Mouse (Mus musculus): ENCODE data around the gene 4930444G20Rik. TPM values are rescaled to one million over a fixed set of nuclear protein-coding genes. Genes with fewer than 3 reads are reported as not detected.
"Not testable (repeated sequence)": the region's sequence is repeated elsewhere in the genome, so short reads cannot be mapped to it uniquely, and the experiment has no call there.

4930444G20Rik gene
- total and polyA plus RNA-seq, 2 experiments from 2014 or later = not detected

DNA sequence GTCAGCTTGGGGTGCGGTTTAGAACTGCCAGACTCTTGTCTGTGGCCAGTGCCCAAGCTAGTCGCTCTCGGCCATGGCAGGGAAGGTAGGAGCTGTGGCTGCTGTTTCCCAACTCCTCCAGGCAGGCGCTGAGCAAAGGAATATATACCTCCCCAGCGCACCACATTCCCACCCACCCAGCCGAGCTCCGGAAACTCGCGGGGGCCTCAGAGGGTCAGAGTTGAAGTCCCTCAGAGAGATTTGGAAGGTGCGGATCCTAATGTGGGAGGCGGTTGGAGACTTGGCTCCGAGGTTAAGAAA is 8.9 kb downstream of the 4930444G20Rik start:
- Histone ChIP-seq H3K36me3 (replicated peaks; ENCODE audit: control insufficient read depth, insufficient read depth, low read length) (no peaks in the 10 kb centered on the region), H3K9ac (replicated peaks; ENCODE audit: low read depth, low read length) (no peak overlapping the region), H3K27ac (ENCODE audit: low read depth) (no peak overlapping the region), H3K9me3 (replicated peaks; ENCODE audit: control insufficient read depth, low read length) (no peaks in the 10 kb centered on the region), H3K4me2 (ENCODE audit: low read depth, low read length) (peak overlapping the region; percentile 64), H3K4me1 (ENCODE audit: control insufficient read depth, insufficient read depth) (peaks cover 5% of the 10 kb centered on the region), H3K27me3 (ENCODE audit: control insufficient read depth, insufficient read depth, low read length) (no peaks in the 10 kb centered on the region), H3K4me3 (ENCODE audit: low read depth, low read length) (peak overlapping the region; percentile 48)
- no peak for TF ChIP-seq EP300 (IDR thresholded peaks at IDR 0.05; ENCODE audit: low read depth)
- no peak for TF ChIP-seq CTCF (IDR thresholded peaks at IDR 0.05; ENCODE audit: low read depth)
- no peak for DNase-seq (ENCODE audit: low spot score)
- 0 out of 2 replicates have a peak, but pooled peaks have one; percentile 7 for ATAC-seq (ENCODE audit: insufficient read depth, low read depth)
- WGBS = 18% methylated on average over 12 of the region's 12 CpGs

DNA sequence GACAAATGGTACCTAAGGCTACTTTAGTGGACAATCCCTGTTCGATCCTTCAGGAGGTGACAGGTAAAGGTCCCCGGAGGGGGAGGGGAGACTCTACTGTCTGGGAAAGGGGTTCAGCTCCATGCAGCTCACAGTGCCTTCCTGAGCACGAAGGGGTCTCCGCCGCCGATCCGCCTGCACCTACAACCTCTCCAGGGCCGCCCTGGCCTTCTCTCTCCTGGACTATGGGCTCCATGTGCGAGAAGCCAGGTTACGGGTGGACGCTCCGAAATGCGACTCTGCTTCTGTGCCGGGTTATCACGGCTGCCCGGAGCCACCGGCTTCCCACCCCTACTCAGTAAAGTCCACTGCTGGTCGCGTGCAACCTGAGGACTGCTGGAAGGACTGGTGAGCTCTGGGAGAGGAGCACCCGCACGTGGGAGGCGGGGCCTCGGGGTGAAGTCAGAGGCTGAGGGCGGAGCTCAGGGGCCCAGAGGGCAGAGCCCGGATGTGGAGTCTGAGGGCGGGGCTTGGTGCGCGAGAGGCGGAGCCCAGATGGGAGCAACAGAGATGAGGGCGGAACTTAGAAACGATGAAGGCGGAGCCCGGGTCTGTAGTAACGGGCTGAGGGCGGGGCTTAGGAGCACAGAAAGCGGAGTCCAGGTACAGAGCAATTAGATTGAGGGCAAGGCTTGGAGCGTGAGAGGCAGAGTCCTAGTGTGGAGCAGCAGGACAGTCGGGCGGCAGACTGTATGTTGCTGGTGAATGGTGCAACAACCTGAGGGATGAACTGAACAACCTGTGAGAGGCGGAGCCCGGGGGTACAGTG is 9.5 kb downstream of the 4930444G20Rik start:
- Histone ChIP-seq H3K27me3 (ENCODE audit: control insufficient read depth, insufficient read depth, low read length) (no peaks in the 10 kb centered on the region), H3K9ac (replicated peaks; ENCODE audit: low read depth, low read length) (0 out of 2 replicates have a peak overlapping the region, but pooled peaks have one; percentile 16), H3K9me3 (replicated peaks; ENCODE audit: control insufficient read depth, low read length) (no peaks in the 10 kb centered on the region), H3K4me3 (ENCODE audit: low read depth, low read length) (peak overlapping the region; percentile 48), H3K27ac (ENCODE audit: low read depth) (no peak overlapping the region), H3K4me1 (ENCODE audit: control insufficient read depth, insufficient read depth) (peaks cover 5% of the 10 kb centered on the region), H3K36me3 (replicated peaks; ENCODE audit: control insufficient read depth, insufficient read depth, low read length) (no peaks in the 10 kb centered on the region), H3K4me2 (ENCODE audit: low read depth, low read length) (peak overlapping the region; percentile 64)
- no peak for TF ChIP-seq CTCF (IDR thresholded peaks at IDR 0.05; ENCODE audit: low read depth)
- TF ChIP-seq EP300 (IDR thresholded peaks at IDR 0.05; ENCODE audit: low read depth) = no peak
- peak; percentile 79 for DNase-seq (ENCODE audit: low spot score)
- 11% methylated on average over 41 of the region's 41 CpGs for WGBS
- peak; percentile 99 for ATAC-seq (ENCODE audit: insufficient read depth, low read depth)

DNA sequence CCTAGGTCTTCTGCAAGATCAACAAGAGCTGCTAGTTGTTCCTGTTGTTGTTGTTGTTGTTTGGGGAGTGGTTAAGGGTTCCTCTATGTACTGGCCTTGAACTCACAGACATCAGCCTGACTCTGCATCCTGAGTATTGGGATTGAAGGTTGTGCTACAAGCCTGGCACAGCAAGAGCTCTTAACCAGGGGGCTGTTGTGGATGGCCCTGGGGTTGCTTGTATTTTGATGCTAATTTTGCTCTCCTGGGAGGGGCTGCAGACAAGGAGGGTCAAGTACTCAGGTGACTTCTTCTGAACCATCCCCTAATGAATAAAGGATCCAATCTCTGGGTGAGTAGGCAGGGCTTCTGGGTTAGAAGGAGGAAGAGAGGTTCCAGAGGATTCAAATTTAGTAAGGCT is 12.6 kb downstream of the 4930444G20Rik start:
- H3K9me3 ChIP-seq (replicated peaks; ENCODE audit: control insufficient read depth, low read length) = no peaks in the 10 kb centered on the region
- H3K27ac ChIP-seq (ENCODE audit: low read depth) = no peak overlapping the region
- ATAC-seq (ENCODE audit: insufficient read depth, low read depth) (no peak), DNase-seq (ENCODE audit: low spot score) (no peak)
- TF ChIP-seq CTCF (IDR thresholded peaks at IDR 0.05; ENCODE audit: low read depth) (no peak), EP300 (IDR thresholded peaks at IDR 0.05; ENCODE audit: low read depth) (no peak)
- no peak overlapping the region for H3K4me2 ChIP-seq (ENCODE audit: low read depth, low read length)
- H3K36me3 ChIP-seq (replicated peaks; ENCODE audit: control insufficient read depth, insufficient read depth, low read length) = no peaks in the 10 kb centered on the region
- peaks cover 5% of the 10 kb centered on the region for H3K4me1 ChIP-seq (ENCODE audit: control insufficient read depth, insufficient read depth)
- no peaks in the 10 kb centered on the region for H3K27me3 ChIP-seq (ENCODE audit: control insufficient read depth, insufficient read depth, low read length)
- no peak overlapping the region for H3K9ac ChIP-seq (replicated peaks; ENCODE audit: low read depth, low read length)
- no peak overlapping the region for H3K4me3 ChIP-seq (ENCODE audit: low read depth, low read length)

DNA sequence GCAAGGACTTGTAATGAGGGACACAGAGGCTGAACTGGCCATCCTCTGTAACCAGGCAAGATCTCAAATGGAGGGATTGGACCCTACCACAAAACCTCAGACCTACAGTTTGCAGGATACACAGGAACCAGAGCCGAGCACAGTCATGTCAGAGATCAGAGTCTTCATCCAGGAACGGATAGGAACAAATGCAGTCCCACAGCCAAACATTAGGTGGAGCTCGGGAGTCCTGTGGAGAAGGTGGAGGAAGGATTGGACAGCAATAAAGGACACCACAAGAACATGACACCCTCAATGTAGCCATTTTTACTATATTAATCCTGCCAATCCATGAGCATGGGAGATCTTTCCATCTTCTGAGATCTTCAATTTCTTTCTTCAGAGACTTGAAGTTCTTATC is 31.6 kb downstream of the 4930444G20Rik start:
- 6% methylated on average over 3 of the region's 3 CpGs for WGBS
- peak; percentile 65 for TF ChIP-seq CTCF (IDR thresholded peaks at IDR 0.05; ENCODE audit: low read depth)
- not testable (repeated sequence) for H3K27ac ChIP-seq (ENCODE audit: low read depth); H3K27me3 ChIP-seq (ENCODE audit: control insufficient read depth, insufficient read depth, low read length); H3K36me3 ChIP-seq (replicated peaks; ENCODE audit: control insufficient read depth, insufficient read depth, low read length); H3K9ac ChIP-seq (replicated peaks; ENCODE audit: low read depth, low read length); ATAC-seq (ENCODE audit: insufficient read depth, low read depth); H3K4me1 ChIP-seq (ENCODE audit: control insufficient read depth, insufficient read depth); H3K4me3 ChIP-seq (ENCODE audit: low read depth, low read length); H3K4me2 ChIP-seq (ENCODE audit: low read depth, low read length); H3K9me3 ChIP-seq (replicated peaks; ENCODE audit: control insufficient read depth, low read length)
- DNase-seq (ENCODE audit: low spot score) = peak; percentile 49

DNA sequence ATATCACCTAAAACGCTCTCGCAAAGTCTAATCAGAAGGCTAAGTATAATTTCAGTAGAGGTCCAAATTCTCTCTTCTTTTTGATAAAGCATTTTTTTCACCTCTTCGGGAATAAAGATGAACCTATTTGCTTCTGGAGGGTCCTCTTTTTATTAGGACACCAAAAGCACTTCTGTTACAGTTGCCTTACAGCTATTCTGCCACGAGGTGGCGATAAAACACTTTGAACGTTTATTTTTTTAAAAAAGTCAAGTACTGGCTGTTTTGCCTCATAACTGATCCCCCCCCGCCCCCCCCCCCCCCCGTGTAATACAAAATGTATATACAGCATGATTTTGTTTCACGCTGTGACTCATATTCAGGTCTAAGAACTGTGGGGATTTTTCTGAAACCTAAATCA is 33.6 kb downstream of the 4930444G20Rik start:
- no peaks in the 10 kb centered on the region for H3K9me3 ChIP-seq (replicated peaks; ENCODE audit: control insufficient read depth, low read length)
- TF ChIP-seq EP300 (IDR thresholded peaks at IDR 0.05; ENCODE audit: low read depth) (no peak), CTCF (IDR thresholded peaks at IDR 0.05; ENCODE audit: low read depth) (peak; percentile 32)
- WGBS = 7% methylated on average over 9 of the region's 9 CpGs
- DNase-seq (ENCODE audit: low spot score) (no peak), ATAC-seq (ENCODE audit: insufficient read depth, low read depth) (no peak)
- no peaks in the 10 kb centered on the region for H3K27me3 ChIP-seq (ENCODE audit: control insufficient read depth, insufficient read depth, low read length)
- no peaks in the 10 kb centered on the region for H3K4me1 ChIP-seq (ENCODE audit: control insufficient read depth, insufficient read depth)
- H3K9ac ChIP-seq (replicated peaks; ENCODE audit: low read depth, low read length) = no peak overlapping the region
- H3K4me3 ChIP-seq (ENCODE audit: low read depth, low read length) = no peak overlapping the region
- no peak overlapping the region for H3K4me2 ChIP-seq (ENCODE audit: low read depth, low read length)
- H3K27ac ChIP-seq (ENCODE audit: low read depth) = no peak overlapping the region
- no peaks in the 10 kb centered on the region for H3K36me3 ChIP-seq (replicated peaks; ENCODE audit: control insufficient read depth, insufficient read depth, low read length)

DNA sequence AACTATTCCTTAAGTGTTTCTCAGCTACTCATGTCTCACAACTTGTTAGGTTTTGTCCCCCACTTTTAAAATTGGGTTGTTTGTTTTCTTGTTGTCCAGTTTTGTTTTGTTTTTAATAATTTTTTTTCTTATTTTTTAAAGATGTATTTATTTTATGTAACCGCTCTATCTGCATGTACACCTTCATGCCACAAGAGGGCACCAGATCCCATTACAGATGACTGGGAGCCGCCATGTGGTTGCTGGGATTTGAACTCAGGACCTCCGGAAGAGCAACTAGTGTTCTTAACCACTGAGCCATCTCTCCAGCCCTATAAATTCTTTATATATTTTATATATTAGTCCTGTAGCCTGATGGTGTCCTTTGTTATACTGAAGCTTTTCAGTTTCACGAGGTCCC is 49.3 kb downstream of the 4930444G20Rik start:
- ATAC-seq (ENCODE audit: insufficient read depth, low read depth) (no peak), DNase-seq (ENCODE audit: low spot score) (no peak)
- TF ChIP-seq CTCF (IDR thresholded peaks at IDR 0.05; ENCODE audit: low read depth) (no peak; the same call in 1 of the 2 replicates), EP300 (IDR thresholded peaks at IDR 0.05; ENCODE audit: low read depth) (no peak)
- no peak overlapping the region for H3K27ac ChIP-seq (ENCODE audit: low read depth)
- WGBS = 92% methylated on average over 4 of the region's 4 CpGs
- no peak overlapping the region for H3K9ac ChIP-seq (replicated peaks; ENCODE audit: low read depth, low read length)
- no peak overlapping the region for H3K4me3 ChIP-seq (ENCODE audit: low read depth, low read length)
- no peaks in the 10 kb centered on the region for H3K27me3 ChIP-seq (ENCODE audit: control insufficient read depth, insufficient read depth, low read length)
- no peaks in the 10 kb centered on the region for H3K4me1 ChIP-seq (ENCODE audit: control insufficient read depth, insufficient read depth)
- H3K4me2 ChIP-seq (ENCODE audit: low read depth, low read length) = no peak overlapping the region
- H3K9me3 ChIP-seq (replicated peaks; ENCODE audit: control insufficient read depth, low read length) = no peaks in the 10 kb centered on the region
- H3K36me3 ChIP-seq (replicated peaks; ENCODE audit: control insufficient read depth, insufficient read depth, low read length) = no peaks in the 10 kb centered on the region
